Mouse (Mus musculus) urinary bladder, postnatal 36 days (tissue): Measurements from ENCODE around the gene Ltk.
"Not testable (repeated sequence)": the region's sequence is repeated elsewhere in the genome, so short reads cannot be mapped to it uniquely, and the experiment has no call there.

Source experiments
- DNase-seq, 2 experiments: peaks; one replicate each; pipeline ENCODE4 v3.0.0; 2022; ENCODE audit warnings: low spot score in 2 of 2, mixed read lengths in 1 of 2

Gene Ltk

GRCm38 (mm10) chr2:119758844-119759835, 1.1 kb downstream of the Ltk start:
- DNase-seq, result no peak

- peak; percentile 15 to 24 for DNase-seq
These were observed 2.0 kb downstream of the Ltk start for GRCm38 (mm10) chr2:119758101-119758843.

- DNase-seq, result no peak
These were observed 2.6 kb downstream of the Ltk start for GRCm38 (mm10) chr2:119757601-119758100.

- no peak for DNase-seq
These were observed 11.0 kb downstream of the Ltk start for GRCm38 (mm10) chr2:119749260-119749659.

- DNase-seq, result no peak
These were observed 12.7 kb downstream of the Ltk start for GRCm38 (mm10) chr2:119747554-119747953.

GRCm38 (mm10) chr2:119745281-119745680, 14.9 kb downstream of the Ltk start:
- DNase-seq, result no peak

- DNase-seq, result peak; percentile 43 to 53
These were observed 15.8 kb downstream of the Ltk start for GRCm38 (mm10) chr2:119744163-119745111.

- no peak for DNase-seq
These were observed 16.4 kb downstream of the Ltk start for GRCm38 (mm10) chr2:119743808-119744162.

GRCm38 (mm10) chr2:119743176-119743807, 16.9 kb downstream of the Ltk start:
- no peak for DNase-seq

GRCm38 (mm10) chr2:119742461-119743175, 17.6 kb downstream of the Ltk start:
- DNase-seq, result peak; percentile 13 to 18

- peak; percentile 35 to 37 for DNase-seq
These were observed 18.4 kb downstream of the Ltk start, which contains the start of gene Itpka for GRCm38 (mm10) chr2:119741581-119742411. Itpka (plus strand) TSS chr2:119742337.

GRCm38 (mm10) chr2:119740567-119740966, 19.7 kb downstream of the Ltk start:
- DNase-seq, result no peak

GRCm38 (mm10) chr2:119737124-119737523, 23.1 kb downstream of the Ltk start:
- peak in 1 of 2 experiments; percentile 8 for DNase-seq

GRCm38 (mm10) chr2:119730735-119731134, 29.5 kb downstream of the Ltk start:
- DNase-seq, result no peak

GRCm38 (mm10) chr2:119727762-119728416, 32.3 kb downstream of the Ltk start:
- no peak for DNase-seq

GRCm38 (mm10) chr2:119721070-119721469, 39.2 kb downstream of the Ltk start:
- DNase-seq, result no peak

GRCm38 (mm10) chr2:119715868-119716267, 44.4 kb downstream of the Ltk start:
- not testable (repeated sequence) for DNase-seq

GRCm38 (mm10) chr2:119710011-119710410, 50.2 kb downstream of the Ltk start:
- DNase-seq, result no peak

GRCm38 (mm10) chr2:119707676-119708075, 52.6 kb downstream of the Ltk start:
- no peak for DNase-seq
